Mouse (Mus musculus) large intestine, adult 2 months (tissue): ENCODE measurements around the gene Hspb9. TPM values are rescaled to one million over a fixed set of nuclear protein-coding genes. Genes with fewer than 3 reads are reported as not detected.

Source experiments
- DNase-seq: peaks from one replicate; pipeline ENCODE4 v3.0.0-alpha.2; 2012; ENCODE audit warnings: low read depth, low spot score
- WGBS: fragments of 180-500 bp; shearing (Covaris S2); methylation state at CpG from one replicate; pipeline ENCODE4 v1.1.7; 2018; 5-methylcytosine and 5-hydroxymethylcytosine counted together
- polyA plus RNA-seq: library from polyadenylated mRNA; depleted of rRNA; stranded (reverse); fragments of >200 nt; gene quantifications from 2 replicates; pipeline ENCODE4 v1.2.3, GENCODE M21; 2012; rRNA removed

Gene Hspb9
- not detected in 2 replicates for polyA plus RNA-seq

GRCm38 (mm10) chr11:100713735-100714533, at the start of gene Hspb9:
TSS of gene Hspb9 (plus strand) at chr11:100713850.
- DNase-seq, result no peak
- 39% methylated on average over 38 of the region's 38 CpGs for WGBS

DNA sequence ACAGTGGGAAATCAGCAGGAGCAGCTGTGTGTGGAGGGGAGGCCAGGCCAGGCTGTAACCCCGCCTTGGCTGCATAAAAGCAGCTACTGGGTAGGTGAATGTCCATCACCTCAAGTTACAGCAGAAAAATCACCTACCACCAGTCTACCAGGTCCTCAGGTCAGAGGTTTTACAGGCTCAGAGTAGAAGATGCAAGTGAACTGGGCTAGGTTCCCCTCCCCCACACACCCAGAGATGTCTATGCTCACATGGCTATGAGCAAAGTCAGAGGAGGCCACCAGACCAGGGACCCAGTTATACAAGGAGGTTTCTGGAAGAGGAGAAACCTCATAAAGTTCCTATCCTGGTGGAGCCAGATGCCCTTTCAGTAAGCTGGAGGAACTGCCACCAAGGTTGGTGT, 42.6 kb upstream of the Hspb9 start:
- 70% methylated on average over 1 of the region's 1 CpGs for WGBS
- DNase-seq, result no peak

- 57% methylated on average over 2 of the region's 2 CpGs for WGBS
- DNase-seq, result no peak
These were observed 41.7 kb upstream of the Hspb9 start for GRCm38 (mm10) chr11:100671956-100672355.

- DNase-seq, result no peak
- WGBS, result 6% methylated on average over 23 of the region's 23 CpGs
These were observed 40.5 kb upstream of the Hspb9 start for GRCm38 (mm10) chr11:100673169-100673568.

DNA sequence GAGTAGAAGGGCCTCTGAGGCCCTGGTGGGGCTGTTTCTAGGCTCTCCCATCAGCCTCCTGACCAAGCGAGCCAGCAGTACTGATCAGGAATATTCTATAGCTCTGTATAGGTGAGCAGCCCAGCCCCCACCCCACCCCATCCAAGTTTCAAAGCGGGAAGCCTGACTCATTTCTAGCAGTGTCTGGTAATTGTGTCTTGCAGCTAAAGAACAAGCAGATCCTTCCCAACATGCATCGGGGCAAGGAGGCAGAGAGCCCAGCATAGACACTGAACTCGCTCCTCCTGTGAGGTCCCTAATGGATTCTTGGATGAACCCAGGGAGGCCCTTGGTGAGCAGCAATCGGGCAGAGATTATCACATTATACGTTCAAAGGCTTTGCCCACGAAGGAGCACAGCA, 35.8 kb upstream of the Hspb9 start:
- WGBS, result 52% methylated on average over 7 of the region's 7 CpGs
- DNase-seq, result no peak

DNA sequence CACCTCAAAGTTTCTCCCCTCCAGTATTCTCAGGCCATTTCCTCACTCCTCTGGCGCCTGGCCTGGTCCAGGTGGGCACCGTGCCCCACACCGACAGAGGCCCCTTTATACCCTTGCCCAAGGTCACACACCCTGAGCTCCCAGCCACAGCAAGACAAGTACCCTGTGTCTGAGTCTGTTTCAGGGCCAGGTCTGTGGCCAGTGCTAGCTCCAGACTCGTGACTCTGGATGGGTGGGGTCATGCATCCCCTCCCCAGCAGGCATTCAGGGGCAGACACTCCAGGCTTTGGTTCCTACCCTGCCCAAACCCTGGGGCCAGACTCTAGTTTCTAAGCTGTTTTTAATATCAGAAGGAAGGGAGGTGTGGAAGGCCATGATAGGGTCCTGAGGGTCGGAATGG, 31.8 kb upstream of the Hspb9 start:
- DNase-seq, result no peak
- 73% methylated on average over 5 of the region's 5 CpGs for WGBS

- DNase-seq, result no peak
- WGBS, result 64% methylated on average over 5 of the region's 5 CpGs
These were observed 31.1 kb upstream of the Hspb9 start for GRCm38 (mm10) chr11:100682526-100682925.

DNA sequence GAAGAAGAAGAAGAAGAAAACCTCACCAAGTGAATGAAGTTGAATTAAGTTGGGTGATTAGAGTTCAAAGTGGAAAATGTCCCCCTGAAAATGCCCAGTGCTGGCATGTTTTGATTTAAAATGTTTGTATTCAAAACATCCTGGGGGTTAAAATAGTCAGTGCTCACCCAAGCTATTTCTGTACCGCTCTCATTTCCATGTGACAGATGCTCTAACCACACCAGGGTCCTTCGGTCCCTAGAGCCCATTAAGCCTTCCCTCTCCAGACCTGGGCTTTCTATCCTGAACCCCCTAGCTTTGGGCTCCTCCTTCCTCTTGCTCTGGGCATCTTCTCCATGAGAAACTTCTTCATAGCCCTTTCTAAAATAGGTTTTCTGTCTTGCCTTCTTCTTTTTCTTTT, 29.6 kb upstream of the Hspb9 start:
- DNase-seq, result no peak
- WGBS, result 77% methylated on average over 2 of the region's 2 CpGs

GRCm38 (mm10) chr11:100685371-100685770, 28.3 kb upstream of the Hspb9 start:
- 71% methylated on average over 3 of the region's 3 CpGs for WGBS
- no peak for DNase-seq

DNA sequence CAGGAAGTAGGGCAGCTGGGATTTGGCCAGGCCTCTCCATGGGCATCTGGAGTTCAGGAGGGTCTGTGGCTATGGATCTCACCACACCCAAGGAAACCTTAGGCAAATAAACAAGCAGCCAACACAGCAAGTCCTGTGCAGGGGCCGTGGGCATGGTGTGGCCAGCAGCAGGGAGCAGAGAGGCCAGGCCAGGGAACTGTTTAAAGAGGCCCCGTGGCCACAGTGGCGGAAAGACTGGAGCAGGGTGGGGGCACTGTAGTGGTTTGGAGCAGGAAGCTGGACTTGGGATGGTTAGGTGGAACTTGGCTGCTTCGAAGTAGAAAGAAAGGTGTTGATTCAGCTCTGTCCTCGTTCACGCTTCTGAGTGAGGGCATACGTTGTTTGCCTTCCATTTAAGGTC, 26.4 kb upstream of the Hspb9 start:
- WGBS, result 69% methylated on average over 7 of the region's 7 CpGs
- no peak for DNase-seq

DNA sequence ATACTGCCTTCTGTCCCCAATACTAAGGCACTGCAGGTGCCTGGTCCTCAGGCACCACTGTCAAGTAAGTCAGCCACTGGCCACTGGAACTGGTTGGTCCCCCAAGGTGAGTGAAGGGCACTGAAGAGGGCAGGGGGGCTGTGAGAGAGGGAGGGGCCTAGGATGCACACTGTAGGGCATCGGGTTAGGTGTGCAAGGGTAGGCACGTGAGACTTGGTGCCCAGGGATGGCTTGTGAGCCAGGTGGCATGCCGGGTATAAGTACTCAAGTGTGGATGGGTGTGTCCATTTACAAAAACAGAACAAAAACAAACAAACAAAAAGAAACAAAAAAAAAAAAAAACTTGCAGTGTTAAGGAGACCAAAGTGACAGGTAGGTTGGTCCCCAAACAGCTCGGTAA, 25.2 kb upstream of the Hspb9 start:
- 68% methylated on average over 4 of the region's 4 CpGs for WGBS

DNA sequence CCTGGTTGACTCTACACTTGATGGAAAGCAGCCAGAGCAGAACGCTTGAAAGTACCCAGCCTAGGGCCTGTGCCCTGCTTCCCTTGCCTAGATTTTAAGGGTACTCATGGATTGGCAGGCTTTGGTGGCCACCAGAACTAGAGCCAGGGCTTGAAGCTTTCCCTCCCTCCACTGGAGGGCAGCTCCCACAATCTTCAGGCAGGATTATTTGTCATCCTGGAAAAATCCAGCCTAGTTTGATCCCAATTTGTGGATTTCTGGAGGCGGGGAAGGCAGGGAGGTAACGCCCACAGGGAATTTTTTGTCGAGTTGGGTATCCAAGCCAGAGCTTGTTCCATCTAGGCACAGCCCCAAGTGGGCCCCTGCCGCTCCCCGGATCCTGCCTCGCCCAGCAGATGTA, 23.3 kb upstream of the Hspb9 start:
- DNase-seq, result no peak
- WGBS, result 48% methylated on average over 7 of the region's 7 CpGs

More for the DNA sequence above, 25.2 kb upstream of the Hspb9 start:
- DNase-seq, result no peak

DNA sequence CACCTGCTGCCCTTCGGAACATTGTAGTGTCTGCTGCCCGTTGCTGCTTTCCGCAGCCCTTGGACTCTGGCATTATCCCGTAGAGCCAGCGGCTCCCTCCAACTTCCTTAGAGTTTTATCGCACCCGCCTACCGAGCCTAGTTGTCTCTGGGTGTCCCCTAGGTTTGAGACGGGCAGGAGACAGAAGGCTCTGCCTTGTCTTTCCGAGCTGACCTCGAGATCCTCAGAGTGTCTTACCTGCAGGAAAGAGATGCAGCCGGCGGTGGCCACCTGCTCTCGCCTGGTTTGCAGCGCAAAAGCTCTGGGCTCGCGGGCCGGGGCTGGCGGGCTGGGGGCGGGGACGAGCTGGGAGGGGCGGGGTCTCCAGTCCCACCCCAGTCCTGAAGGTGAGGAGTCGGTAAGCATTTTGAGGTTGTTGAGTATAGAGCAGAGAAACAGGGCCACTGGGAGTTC, 21.5 kb upstream of the Hspb9 start, which contains the start of gene Zfp385c:
Zfp385c (minus strand) TSS at position 292 of the 453 bp plus-strand sequence.
- under 1% methylated on average over 23 of the region's 23 CpGs for WGBS
- DNase-seq, result no peak

GRCm38 (mm10) chr11:100693154-100693553, 20.5 kb upstream of the Hspb9 start:
- WGBS, result 39% methylated on average over 5 of the region's 5 CpGs
- DNase-seq, result no peak

GRCm38 (mm10) chr11:100694926-100695325, 18.7 kb upstream of the Hspb9 start:
- WGBS, result 42% methylated on average over 5 of the region's 5 CpGs
- DNase-seq, result no peak

DNA sequence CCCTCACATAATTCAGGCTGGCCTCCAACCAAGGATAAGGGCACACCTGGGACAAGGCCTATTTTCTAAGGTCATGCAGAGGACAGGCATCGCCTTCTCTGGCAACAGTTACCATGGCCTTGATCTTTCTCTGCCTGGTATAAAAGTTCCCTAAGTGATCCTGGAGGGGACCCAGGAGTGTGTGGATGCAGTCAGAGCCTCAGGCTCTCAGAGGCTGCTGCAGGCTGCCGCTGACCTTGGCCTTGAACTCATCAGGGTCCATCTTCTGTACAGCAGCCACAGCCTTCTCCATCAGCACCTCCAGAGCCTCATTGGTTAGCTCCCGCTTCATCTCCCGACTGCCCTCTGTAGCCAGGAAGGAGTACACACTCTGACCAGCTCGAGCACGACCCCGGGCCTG, 15.7 kb upstream of the Hspb9 start:
- WGBS, result 78% methylated on average over 7 of the region's 7 CpGs
- DNase-seq, result no peak

DNA sequence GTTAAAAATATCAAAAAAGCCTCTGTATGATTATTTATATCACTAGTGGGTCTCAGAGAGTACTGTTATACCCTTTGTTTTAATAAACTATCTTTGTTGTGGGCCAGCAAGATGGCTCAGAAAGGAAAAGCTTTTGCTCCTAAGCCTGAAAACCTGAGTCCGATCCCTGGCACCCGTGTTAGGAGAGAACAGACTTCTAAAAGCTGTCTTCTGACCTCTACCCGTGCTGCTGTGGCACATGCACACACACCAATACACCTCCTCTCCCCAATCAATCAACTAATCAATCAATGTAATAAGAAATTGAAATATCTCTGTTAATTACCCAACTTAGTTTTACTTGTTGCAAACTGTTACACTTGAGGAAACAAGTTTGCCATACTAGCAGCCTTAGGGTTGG, 12.9 kb upstream of the Hspb9 start:
- 87% methylated on average over 3 of the region's 3 CpGs for WGBS
- DNase-seq, result no peak

- no peak for DNase-seq
- 16% methylated on average over 14 of the region's 14 CpGs for WGBS
These were observed 12.3 kb upstream of the Hspb9 start for GRCm38 (mm10) chr11:100701301-100701700.

GRCm38 (mm10) chr11:100702081-100702851, 11.4 kb upstream of the Hspb9 start:
- 41% methylated on average over 19 of the region's 19 CpGs for whole genome bisulfite sequencing
- DNase-seq, result peak; percentile 55

DNA sequence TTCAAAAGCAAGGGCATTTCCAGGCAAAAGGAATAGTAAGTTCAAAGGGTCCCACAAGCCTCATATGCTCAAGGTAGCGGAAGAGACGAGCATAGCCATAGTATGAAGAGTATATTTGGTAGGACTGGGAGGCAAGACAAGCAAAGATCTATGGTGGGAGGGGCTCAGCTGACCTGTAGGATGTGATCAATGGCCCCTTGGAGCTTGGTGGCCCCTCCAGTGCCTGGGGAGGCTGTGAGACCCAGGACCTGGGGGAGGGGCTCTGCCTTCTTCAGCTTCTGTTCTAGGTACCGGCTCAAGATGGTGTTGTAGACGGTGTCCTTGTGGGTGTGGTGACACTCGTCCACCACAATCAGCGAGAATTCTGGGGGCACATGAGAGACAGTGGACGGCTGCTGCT, 10.7 kb upstream of the Hspb9 start:
- DNase-seq, result no peak
- 44% methylated on average over 7 of the region's 7 CpGs for WGBS

DNA sequence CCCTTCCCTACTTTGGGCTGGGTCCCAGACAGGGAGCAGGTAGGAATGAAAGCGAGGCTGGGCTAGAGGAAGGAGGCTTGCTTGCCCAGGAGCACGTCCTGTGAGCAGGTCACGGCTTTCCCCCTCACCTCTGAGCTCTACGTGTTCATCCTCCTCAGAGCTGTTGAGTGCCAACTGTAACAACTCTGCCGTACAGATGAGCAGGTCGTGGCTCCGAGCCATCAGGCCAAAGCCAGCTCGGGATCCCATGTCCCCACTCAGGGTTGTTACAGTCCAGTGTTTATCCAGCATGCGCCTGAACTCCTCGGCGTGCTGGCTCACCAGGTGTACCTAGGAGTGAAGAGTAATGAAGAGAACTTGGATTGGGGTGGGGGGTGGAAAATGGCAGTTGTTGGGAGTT, 10.3 kb upstream of the Hspb9 start:
- 48% methylated on average over 11 of the region's 11 CpGs for WGBS

More for the DNA sequence above, 10.3 kb upstream of the Hspb9 start:
- DNase-seq, result no peak
